Mouse (Mus musculus) heart, postnatal 36 days (tissue): ENCODE data around the gene Ctcfl. TPM values are rescaled to one million over a fixed set of nuclear protein-coding genes. Genes with fewer than 3 reads are reported as not detected.

Source experiments
- DNase-seq, 2 experiments: peaks; one replicate each; pipeline ENCODE4 v3.0.0; 2021 to 2022
- intact Hi-C: fragments of 180-260 bp; cut with DNase I; formaldehyde crosslinking; loops from one replicate; pipeline ENCODE4 v1.15.1; 2025
- total RNA-seq, 2 experiments: library from RNA; stranded (reverse); gene quantifications; 2 replicates each; pipeline ENCODE4 v1.2.3; 2021

The Ctcfl gene
- under 1 TPM in 1 of 2 experiments, not detected in 1; 0.14 TPM for total RNA-seq

DNA sequence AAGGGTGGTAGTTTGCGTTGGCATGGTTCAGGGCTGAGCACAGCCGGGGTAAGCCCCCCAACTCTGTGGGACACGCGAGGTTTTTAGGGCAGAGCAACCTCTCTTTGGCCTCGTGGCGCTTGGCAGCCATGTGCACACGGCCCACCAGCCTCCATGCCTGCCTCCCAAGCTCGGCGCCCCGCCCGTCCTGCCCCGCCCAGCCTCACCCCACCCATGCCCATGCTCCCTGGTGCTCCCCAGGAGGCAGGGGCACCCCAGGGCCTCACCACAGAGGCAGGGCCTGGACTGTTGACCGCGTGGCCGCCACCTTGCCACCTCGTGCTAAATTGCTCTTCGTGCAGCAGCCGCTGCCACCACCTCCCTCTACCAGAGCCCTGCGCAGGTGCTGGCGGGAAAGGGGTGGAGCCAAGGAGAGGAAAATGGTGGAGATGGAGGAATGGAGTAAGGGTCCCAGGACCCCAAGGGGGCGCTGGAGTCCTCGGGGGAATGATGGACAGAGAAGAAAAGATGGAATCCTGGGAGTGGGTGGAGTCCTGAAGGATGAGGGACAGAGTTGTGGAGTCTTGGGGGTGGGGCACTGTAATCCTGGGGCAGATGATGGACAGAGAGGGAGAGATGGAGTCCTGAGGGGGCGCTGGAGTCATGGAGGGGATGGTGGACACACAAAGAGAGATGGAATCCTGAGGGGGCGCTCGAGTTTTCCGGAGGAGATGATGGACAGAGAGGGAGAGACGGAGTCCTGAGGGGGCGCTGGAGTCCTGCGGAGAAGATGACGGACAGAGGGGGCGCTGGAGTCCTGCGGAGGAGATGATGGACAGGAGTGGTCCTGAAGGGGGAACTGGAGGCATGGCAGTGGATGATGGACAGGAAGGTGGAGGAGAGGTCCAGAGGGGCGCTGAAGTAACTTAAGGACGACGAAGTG lies at the start of gene Ctcfl:
Ctcfl (minus strand) TSS at position 503 of the 922 bp plus-strand sequence.
- intact Hi-C loops = no loop called here
- DNase-seq = no peak

DNA sequence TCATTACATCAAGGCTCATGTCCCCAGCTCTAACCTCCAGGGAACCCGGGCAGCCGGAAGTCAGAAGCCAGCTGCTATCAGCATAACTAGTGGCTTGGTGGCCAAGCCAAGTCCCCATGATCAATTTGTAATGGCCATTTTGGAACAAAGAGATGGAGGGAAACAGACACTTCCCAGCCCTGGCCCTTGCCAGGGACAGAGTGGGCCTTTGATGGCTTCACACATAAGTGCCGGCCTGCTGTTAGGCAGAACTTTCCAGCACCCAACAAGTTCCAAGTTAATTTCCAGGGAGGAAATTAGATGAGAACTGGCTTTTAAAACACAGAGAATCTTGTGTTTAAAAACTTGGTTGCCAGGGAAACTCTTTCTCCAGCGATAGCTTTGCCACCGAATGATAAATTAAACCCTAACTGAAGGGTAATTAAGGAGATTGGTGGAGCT lies 49.1 kb upstream of the Ctcfl start:
- DNase-seq = peak in 1 of 2 experiments; percentile 44
- intact Hi-C loops = no loop called here

DNA sequence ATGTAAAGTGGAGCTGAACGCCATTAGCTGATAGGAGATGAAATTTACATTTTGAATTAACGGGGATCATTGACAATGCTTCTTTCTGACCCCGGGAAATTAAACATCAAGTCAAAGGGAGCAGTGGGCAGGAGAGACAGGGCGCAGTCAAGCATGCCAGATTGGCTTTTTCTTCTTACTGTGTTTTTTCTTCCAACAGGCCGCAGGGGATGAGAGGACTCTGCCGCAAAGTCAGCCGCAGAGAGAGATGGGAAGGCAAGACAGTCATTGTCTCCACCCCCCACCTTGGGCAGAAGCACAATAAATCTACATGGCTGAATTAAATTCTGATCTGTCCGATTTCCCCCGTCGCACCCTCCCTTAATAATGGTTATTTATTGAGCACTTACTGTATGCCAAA lies 46.0 kb upstream of the Ctcfl start:
- intact Hi-C loops = loop anchor here (1.0 kb wide), 1 partner anchor 19 kb away; no protein-coding TSS in a partner anchor
- DNase-seq = no peak

DNA sequence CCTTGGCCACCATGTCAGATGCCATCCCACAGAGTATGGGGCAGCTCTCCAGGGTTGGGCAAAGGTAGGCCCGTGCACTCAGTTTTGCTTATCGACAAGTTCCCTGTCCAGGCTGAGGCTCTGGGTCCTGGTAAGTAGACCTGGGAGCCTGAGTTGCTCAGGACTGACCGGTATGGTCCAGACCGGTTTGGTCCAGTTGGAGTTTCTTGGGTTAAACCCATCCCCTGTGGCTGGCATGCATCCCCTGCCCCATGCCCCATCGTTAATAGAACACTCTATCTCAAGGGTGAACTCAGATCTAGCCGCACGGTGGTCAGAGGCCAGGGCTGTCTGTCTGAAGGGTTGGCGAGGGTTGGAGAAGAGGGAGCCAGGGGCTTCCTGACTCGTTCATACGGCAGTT lies 45.6 kb upstream of the Ctcfl start:
- intact Hi-C loops = loop anchor here (1.0 kb wide), 1 partner anchor 19 kb away; no protein-coding TSS in a partner anchor
- DNase-seq = no peak

DNA sequence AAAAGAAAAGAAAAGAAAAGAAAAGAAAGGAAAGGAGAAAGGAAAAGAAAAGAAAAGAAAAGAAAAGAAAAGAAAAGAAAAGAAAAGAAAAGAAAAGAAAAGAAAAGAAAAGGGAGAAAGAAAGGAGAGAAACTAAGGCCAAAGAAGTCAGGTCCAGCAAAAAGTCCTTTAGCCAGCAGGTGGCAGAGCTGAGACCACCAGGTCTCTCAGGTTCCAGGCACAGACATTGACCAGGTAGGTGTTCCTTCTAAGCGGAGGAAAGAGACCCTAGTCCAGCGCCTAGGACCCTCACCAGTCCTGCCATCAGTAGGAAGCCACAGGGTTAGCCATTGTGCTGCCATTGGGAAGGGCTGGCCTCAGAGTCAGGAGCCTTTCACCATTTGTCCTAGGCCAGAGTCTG lies 45.0 kb upstream of the Ctcfl start:
- peak in 1 of 2 experiments; percentile 44 for DNase-seq
- intact Hi-C loops = no loop called here

DNA sequence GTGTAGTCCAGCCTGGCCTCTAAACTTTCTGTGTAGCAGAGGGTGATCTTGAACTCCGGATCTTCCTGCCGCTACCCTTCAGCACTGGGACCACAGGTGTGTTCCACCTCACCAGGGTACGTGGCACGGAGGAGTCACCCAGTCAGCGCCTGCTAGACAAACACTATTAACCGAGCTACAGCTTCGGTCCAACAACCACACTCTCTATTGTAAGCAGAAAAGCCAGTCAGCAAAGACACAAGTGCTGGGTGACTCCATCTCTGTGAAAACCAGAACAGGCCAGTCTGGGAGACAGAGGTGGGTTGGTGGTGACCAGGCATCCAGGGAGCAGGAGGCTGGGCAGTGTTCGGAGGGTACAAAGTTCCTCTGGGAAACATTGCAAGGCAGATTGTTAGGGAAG lies 44.1 kb upstream of the Ctcfl start:
- intact Hi-C loops = no loop called here
- no peak for DNase-seq

DNA sequence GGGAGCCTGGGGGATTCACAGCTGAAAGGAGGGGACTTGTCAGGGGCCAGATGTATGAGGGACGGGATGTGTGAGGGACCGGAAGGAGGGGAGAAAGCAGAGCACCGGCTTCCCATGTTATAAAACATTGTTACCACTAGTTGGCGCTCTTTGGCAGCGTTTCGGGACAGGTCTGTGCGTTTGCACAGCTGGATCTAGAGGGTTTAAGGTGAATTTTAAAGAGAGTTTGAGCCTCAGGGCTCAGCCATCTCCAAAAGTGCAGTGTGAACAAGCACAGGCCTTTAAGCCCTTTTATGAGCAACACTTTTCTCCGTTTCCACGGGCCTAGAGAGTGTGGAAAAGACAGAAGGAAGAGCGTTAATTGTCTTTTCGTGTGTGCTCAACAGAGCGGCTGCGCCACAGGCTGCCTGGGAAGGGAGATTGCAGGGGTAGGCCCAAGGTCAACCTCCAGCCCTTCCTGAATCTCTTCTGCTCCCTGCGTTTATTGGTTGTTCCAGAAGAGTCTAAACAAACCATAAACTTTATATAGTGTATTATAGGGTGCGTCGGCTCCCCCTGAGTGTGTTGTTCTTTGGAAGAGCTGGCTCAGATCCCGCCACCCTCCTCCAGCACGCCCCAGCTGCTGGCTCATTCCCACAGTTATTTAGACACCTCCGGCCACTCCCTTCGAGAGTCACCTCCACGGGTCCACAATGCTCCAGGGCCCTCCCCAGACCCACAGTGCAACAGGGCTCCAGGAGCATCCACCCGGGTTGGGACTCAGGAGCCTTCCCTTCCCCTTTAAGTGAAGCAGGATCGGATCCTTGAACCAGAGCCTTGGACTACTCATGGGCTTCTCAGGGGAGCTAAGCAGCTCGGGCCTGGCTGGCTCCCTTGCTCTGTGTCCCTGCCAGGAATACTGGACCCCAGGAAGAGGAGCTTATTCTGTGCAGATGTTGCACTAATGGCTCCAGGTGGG lies 40.3 kb upstream of the Ctcfl start:
- intact Hi-C loops = no loop called here
- DNase-seq = peak; percentile 51 to 62

DNA sequence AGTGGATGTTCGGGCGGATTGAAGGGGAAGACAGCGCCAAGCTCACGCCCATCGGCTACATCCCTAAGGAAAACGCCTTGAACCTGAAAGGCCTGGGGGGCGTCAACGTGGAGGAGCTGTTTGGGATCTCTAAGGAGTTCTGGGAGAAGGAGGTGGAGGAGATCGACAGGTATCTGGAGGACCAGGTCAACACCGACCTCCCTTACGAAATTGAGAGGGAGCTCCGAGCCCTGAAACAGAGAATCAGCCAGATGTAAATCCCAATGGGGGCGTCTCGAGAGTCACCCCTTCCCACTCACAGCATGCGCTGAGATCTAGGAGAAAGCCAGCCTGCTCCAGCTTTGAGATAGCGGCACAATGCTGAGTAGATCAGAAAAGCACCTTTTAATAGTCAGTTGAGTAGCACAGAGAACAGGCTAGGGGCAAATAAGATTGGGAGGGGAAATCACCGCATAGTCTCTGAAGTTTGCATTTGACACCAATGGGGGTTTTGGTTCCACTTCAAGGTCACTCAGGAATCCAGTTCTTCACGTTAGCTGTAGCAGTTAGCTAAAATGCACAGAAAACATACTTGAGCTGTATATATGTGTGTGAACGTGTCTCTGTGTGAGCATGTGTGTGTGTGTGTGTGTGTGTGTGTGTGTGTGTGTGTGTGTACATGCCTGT lies 39.2 kb upstream of the Ctcfl start:
- intact Hi-C loops = no loop called here
- DNase-seq = no peak

DNA sequence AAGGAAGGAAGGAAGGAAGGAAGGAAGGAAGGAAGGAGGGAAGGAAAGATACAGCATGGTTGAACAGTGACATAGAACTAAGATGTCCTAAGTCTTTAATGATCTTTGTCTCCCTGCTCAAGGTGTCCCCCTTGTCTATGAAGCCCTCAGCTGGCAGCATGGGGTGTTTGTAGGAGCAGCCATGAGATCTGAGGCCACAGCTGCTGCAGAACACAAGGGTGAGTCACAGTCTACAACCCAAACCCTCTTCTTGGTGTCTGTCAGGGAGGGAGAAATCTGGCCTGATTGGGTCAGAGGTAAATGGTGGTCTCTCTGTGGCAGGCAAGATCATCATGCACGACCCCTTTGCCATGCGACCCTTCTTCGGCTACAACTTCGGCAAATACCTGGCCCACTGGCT lies 38.5 kb upstream of the Ctcfl start:
- no peak for DNase-seq
- intact Hi-C loops = no loop called here

DNA sequence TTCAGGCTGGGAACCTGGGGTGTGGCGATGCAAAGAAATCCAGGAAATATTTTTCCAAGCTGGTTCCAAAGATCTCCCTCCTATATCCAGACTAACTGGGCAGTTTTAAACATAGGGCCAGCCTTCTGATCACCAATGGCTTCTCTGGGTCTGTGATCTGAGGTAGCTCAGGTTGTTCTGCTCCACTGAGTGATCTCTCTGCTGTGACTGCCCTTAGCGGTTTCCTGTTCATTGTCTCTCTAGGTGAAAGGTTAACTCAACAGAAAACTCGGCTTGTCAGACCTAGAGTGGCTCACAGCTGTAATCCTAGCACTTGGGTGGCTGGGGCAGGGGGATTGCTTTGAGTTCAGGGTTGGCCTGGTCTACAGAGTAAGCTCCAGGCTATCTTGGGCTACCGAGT lies 38.1 kb upstream of the Ctcfl start:
- intact Hi-C loops = no loop called here

DNA sequence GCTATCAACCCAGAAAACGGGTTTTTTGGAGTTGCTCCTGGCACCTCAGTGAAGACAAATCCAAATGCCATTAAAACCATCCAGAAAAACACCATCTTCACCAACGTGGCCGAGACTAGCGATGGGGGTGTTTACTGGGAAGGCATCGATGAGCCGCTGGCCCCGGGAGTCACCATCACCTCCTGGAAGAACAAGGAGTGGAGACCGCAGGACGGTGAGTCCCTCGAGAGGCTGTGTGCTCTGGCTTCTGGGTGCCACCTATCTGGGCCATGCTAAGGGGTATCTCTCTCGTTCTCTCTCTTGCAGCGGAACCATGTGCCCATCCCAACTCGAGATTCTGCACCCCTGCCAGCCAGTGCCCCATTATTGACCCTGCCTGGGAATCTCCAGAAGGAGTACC lies 37.6 kb upstream of the Ctcfl start:
- DNase-seq = no peak
- intact Hi-C loops = no loop called here

More for the DNA sequence above, 38.1 kb upstream of the Ctcfl start:
- no peak for DNase-seq

DNA sequence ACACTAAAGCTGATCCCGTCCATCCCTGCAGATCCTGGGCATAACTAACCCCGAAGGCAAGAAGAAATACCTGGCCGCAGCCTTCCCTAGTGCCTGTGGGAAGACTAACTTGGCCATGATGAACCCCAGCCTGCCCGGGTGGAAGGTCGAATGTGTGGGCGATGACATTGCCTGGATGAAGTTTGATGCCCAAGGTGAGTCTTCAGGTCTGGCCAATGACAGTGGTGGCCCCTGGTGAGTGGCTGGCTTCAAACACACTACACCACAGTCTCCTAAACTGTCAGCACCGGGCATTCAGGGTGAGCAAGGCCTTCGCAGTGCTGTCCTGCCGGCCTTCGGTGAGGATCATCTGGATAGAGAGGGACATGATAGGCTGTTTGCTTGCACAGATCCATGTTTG lies 36.6 kb upstream of the Ctcfl start:
- intact Hi-C loops = no loop called here
- no peak for DNase-seq

DNA sequence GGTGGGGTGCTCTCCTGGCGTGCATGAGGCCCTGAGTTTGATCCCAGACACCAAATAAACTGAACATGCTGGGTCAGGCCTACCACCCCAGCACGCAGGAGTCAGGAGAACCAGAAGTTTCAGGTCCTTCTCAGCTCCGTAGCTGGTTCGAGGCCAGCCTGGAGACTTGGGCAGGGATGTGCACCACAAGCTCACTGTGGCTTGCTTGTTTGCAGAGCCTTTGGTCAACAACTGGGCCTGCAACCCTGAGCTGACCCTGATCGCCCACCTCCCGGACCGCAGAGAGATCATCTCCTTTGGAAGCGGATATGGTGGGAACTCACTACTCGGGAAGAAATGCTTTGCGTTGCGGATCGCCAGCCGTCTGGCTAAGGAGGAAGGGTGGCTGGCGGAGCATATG lies 35.6 kb upstream of the Ctcfl start:
- intact Hi-C loops = no loop called here
- DNase-seq = no peak

DNA sequence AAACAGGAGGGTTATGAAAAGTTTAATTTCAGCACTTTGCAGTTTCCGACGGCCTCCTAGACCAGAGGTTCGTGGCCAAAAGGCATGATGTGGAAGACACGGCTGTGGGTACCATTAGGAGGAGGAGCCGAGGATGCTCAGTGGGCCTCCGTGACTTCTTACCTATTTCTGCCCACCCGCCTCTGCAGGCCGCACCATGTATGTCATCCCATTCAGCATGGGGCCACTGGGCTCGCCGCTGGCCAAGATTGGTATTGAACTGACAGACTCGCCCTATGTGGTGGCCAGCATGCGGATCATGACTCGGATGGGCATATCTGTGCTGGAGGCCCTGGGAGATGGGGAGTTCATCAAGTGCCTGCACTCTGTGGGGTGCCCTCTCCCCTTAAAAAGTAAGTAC lies 35.2 kb upstream of the Ctcfl start:
- intact Hi-C loops = no loop called here
- DNase-seq = no peak

DNA sequence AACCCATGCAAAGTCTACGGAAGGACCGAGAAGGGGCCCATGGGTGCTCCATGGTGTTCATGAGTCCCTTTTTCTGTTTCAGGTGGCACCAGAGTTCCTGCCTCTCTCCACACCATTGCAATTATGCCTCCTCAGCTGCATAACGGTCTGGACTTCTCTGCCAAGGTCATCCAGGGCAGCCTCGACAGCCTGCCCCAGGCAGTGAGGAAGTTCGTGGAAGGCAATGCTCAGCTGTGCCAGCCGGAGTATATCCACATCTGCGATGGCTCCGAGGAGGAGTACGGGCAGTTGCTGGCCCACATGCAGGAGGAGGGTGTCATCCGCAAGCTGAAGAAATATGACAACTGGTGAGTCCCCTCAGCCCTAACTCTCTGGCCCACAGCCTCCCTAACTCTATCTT lies 33.9 kb upstream of the Ctcfl start:
- no peak for DNase-seq
- intact Hi-C loops = no loop called here

DNA sequence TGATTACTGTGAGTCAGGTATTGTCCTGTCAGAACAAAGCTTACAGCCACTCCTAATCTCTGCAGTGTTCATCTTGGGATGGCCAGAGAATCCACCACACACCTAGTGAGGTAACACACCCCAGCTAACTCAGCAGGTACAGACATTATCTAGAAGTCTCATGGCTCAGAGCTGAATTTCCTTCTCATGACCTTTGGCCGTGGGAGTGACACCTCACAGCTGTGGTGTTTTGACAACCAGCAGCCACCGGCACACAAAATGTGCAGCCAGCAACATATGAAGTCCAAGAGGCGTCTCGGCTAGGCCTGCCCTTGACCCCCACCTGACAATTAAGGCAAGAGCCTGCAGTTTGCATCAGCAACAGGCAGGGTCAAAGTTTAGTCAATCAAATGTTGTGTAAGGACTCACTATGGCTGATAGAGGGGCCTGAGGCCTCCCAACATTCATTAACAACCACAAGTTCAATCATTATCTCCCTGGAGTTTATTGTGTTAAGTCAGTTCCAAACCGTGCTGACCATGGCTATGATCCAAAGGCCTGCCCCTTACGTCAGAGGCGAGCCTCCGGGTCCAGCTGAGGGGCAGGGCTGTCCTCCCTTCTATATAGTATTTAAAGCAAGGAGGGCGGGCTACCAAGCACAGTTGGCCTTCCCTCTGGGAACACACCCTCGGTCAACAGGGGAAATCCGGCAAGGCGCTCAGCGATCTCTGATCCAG lies 33.3 kb upstream of the Ctcfl start, which contains the start of gene Pck1:
Pck1 (plus strand) TSS at position 613 of the 716 bp plus-strand sequence.
- no peak for DNase-seq
- intact Hi-C loops = no loop called here

DNA sequence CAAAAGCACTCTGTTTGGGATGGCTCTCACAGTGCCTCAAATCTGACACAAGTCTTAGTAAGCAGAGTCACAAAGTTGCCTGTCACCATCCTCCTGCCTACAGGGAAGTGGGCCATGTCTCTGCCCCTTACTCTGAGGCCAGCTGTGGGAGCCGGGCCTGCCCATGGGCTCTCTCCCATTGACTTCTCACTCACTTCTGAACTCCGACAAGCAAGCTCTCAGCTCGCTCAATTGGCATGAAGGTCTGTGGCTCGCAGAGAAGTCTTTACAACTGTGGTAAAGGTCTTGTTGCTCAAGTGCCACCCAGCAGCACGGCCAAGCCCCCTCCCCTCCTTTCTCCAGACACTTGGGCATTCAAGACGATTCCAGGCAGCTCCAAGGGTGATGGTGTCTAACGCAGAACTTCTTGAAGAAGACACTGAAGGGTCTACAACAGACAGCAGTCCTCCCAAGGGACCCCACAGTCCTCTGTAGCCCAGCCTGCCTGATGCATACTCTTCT lies 32.5 kb upstream of the Ctcfl start:
- DNase-seq = no peak
- intact Hi-C loops = no loop called here

DNA sequence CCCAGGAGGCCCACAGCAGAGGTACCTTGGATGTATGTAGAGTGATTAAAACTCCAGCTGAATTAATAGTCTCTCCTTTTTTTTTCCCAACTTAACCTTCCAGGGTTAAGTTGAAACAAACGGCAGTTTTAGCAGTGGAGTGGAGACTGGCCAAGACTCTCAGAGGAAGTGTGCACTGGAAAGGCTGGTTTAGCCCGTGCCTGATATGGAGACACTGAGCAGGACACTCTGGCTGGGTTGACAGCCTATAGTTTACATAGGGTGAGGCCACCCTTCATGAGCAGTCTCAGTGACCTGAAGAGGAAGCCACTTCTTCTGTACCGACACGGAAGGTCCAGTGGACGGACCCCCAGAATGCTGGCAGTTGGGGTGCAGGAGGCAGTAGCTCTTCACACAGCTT lies 32.0 kb upstream of the Ctcfl start:
- intact Hi-C loops = no loop called here
- no peak for DNase-seq

DNA sequence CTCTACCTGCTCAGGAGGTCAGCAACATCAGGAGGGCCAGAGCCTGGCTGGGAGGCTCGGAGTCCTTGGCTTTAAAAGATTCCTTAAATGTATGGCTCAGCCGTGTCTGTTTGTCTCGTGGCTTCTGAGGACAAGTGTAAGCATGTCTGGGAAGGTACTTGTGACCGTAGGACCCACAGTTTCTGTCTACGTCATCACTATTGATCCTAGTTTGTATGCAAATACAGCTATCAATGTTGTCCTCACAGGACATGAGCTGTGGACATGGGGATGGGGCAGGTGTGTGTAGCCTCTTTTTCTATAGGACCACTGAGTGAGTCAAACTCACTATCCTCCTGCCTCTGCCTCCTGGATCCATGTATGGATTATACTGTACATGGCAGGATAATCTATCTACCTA lies 28.7 kb upstream of the Ctcfl start:
- intact Hi-C loops = no loop called here
- DNase-seq = no peak

DNA sequence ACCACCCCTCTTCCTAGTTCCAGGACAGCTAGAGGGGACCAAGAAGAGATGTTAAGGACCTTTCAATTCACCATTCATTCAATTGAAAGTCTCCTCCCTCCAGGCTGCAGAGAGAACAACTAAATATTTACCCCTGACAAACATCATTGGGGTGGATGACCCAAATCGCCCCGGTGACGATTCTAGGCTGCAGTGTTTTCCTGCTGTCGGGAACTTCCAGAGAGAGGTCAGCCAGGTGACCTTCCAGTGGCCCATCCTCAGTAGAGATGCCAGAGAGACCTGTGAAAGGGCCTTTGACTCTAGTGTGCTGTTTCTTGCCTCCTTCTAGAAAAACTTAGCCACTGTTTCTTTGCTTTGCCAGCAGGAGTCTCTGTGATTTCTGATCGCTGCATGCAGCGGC lies 27.4 kb upstream of the Ctcfl start:
- DNase-seq = no peak
- intact Hi-C loops = no loop called here
